Mouse (Mus musculus) liver, adult 2 months (tissue): ENCODE data around the gene Icmt. TPM values are rescaled to one million over a fixed set of nuclear protein-coding genes. Genes with fewer than 3 reads are reported as not detected.
A peak's percentile ranks its signal among the peaks of the same experiment; 100 is the strongest.

Experiments
- DNase-seq: peaks from one replicate; pipeline ENCODE4 v3.0.0-alpha.2; 2011; ENCODE audit warnings: low read depth, low spot score; ENCODE audit errors: extremely low read depth
- H3K27ac ChIP-seq: fragments of 200-500 bp; replicated peaks from 2 replicates; pipeline ENCODE4 v1.5.1; 2012; ENCODE audit warnings: low read depth, mild to moderate bottlenecking, control low read depth, inconsistent platforms, low read length; ENCODE audit not compliant: insufficient read depth
- H3K27me3 ChIP-seq: fragments of 200-500 bp; 2 replicates; pipeline ENCODE4 v1.6.1; 2012; ENCODE audit warnings: mild to moderate bottlenecking, moderate library complexity, low read length, inconsistent platforms; ENCODE audit not compliant: control insufficient read depth, insufficient read depth
- H3K36me3 ChIP-seq: fragments of 200-500 bp; 2 replicates; pipeline ENCODE4 v1.6.1; 2012; ENCODE audit warnings: low read length, inconsistent platforms; ENCODE audit not compliant: control insufficient read depth, insufficient read depth
- H3K4me1 ChIP-seq: fragments of 200-500 bp; 2 replicates; pipeline ENCODE4 v1.6.1; 2011; ENCODE audit warnings: low read length; ENCODE audit not compliant: control insufficient read depth, insufficient read depth
- H3K4me3 ChIP-seq: fragments of 200-500 bp; 2 replicates; pipeline ENCODE4 v1.5.1; 2011; ENCODE audit warnings: low read depth, mild to moderate bottlenecking, control low read depth, low read length, moderate library complexity; ENCODE audit not compliant: insufficient read depth
- H3K79me2 ChIP-seq: fragments of 200-500 bp; 2 replicates; pipeline ENCODE4 v1.6.1; 2012; ENCODE audit warnings: inconsistent platforms, mild to moderate bottlenecking, low read length, moderate library complexity; ENCODE audit not compliant: control insufficient read depth, insufficient read depth
- H3K9ac ChIP-seq: fragments of 200-500 bp; 2 replicates; pipeline ENCODE4 v1.6.1; 2012; ENCODE audit warnings: low read depth, mild to moderate bottlenecking, control low read depth, inconsistent platforms, low read length
- CTCF ChIP-seq: fragments of 200-500 bp; IDR thresholded peaks from 2 replicates; pipeline ENCODE4 v1.5.1; 2011; ENCODE audit warnings: low read depth, low read length, control low read depth
- POLR2A ChIP-seq: fragments of 200-500 bp; IDR thresholded peaks from 2 replicates; pipeline ENCODE4 v1.6.1; 2011; ENCODE audit warnings: low read length, control low read depth; ENCODE audit not compliant: insufficient read depth; ENCODE audit errors: extremely low read depth
- WGBS: fragments of 180-500 bp; shearing (Covaris S2); methylation state at CpG from one replicate; pipeline ENCODE4 v1.1.7; 2018; 5-methylcytosine and 5-hydroxymethylcytosine counted together
- polyA plus RNA-seq: library from polyadenylated mRNA; depleted of rRNA; stranded (reverse); fragments of >200 nt; gene quantifications from 2 replicates; pipeline ENCODE4 v1.2.3, GENCODE M21; 2012
- total RNA-seq: library from RNA; depleted of rRNA; stranded (reverse); fragments of >200 nt; gene quantifications from 2 replicates; pipeline ENCODE4 v1.2.3, GENCODE M21; 2014

Icmt gene
- total and polyA plus RNA-seq, 2 experiments: 13.2 to 16.5 TPM

DNA sequence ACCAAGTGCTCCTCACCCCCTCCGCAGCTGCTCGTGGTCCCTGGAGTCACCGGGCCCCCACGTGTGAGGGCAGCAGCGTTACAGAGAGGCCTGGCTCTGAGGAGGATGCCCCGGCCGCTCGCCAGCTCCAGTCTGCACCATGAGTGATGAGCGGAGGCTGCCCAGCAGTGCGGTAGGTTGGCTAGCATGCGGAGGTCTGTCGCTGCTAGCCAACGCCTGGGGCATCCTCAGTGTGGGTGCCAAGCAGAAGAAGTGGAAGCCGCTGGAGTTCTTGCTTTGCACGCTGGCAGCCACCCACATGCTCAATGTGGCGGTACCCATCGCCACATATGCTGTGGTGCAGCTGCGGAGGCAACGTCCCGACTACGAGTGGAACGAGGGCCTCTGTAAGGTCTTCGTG lies 18.0 kb upstream of the Icmt start:
- Histone ChIP-seq H3K4me3 (no peak overlapping the region), H3K79me2 (no peaks in the 10 kb centered on the region), H3K9ac (no peak overlapping the region), H3K27ac (no peak overlapping the region), H3K4me1 (no peaks in the 10 kb centered on the region; the same call in 1 of the 2 replicates), H3K27me3 (peaks cover 12% of the 10 kb centered on the region), H3K36me3 (no peaks in the 10 kb centered on the region)
- TF ChIP-seq CTCF: no peak
- DNase-seq: no peak
- WGBS: 88% methylated on average over 23 of the region's 23 CpGs

DNA sequence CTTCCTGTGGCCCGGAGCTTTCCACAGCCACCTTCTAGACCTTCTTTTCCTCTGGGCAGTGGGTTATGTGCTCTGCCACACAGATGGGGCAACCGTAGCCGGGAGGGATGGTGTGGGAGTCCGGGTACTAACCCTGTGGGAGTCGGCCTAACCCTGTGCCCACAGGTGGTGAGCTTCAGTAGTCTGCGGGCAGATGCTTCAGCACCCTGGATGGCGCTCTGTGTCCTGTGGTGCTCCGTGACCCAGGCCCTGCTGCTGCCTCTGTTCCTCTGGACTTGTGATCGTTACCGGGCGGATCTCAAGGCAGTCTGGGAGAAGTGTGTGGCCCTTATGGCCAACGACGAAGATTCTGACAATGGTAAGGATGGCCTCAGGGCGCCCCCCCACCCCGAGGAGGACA lies 15.4 kb upstream of the Icmt start:
- TF ChIP-seq CTCF: no peak
- no peak for TF ChIP-seq POLR2A

DNA sequence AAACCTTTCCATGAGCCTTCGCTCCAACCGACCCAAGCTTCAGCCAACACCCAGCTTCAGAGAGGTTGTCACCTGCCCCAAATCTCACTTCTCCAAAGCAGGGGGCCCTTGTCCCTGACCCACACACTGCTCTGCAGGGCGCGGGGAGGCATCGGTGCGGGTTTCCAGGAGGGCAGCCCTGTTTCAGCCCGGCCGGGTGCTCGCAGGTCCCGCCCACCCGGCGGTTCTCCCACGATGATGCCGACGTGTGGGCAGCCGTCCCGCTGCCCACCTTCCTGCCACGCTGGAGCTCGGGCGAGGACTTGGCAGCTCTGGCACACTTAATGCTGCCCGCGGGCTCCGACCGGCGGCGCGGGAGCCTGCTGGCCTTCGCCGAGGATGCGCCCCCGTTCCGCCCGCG lies 14.3 kb upstream of the Icmt start:
- Histone ChIP-seq H3K27ac (no peak overlapping the region), H3K4me1 (no peaks in the 10 kb centered on the region; the same call in 1 of the 2 replicates), H3K36me3 (no peaks in the 10 kb centered on the region), H3K4me3 (no peak overlapping the region; the same call in 1 of the 2 replicates), H3K79me2 (no peaks in the 10 kb centered on the region), H3K9ac (no peak overlapping the region), H3K27me3 (peaks cover 25% of the 10 kb centered on the region)
- 24% methylated on average over 34 of the region's 34 CpGs for whole genome bisulfite sequencing
- TF ChIP-seq CTCF (no peak), POLR2A (no peak)
- DNase-seq: no peak

More for the DNA sequence above, 15.4 kb upstream of the Icmt start:
- peaks cover 18% of the 10 kb centered on the region for H3K27me3 ChIP-seq
- 61% methylated on average over 15 of the region's 15 CpGs for WGBS
- no peaks in the 10 kb centered on the region for H3K36me3 ChIP-seq
- H3K4me1 ChIP-seq: no peaks in the 10 kb centered on the region; the same call in 1 of the 2 replicates
- H3K4me3 ChIP-seq: no peak overlapping the region
- no peaks in the 10 kb centered on the region for H3K79me2 ChIP-seq
- no peak overlapping the region for H3K27ac ChIP-seq
- DNase-seq: no peak
- H3K9ac ChIP-seq: no peak overlapping the region

DNA sequence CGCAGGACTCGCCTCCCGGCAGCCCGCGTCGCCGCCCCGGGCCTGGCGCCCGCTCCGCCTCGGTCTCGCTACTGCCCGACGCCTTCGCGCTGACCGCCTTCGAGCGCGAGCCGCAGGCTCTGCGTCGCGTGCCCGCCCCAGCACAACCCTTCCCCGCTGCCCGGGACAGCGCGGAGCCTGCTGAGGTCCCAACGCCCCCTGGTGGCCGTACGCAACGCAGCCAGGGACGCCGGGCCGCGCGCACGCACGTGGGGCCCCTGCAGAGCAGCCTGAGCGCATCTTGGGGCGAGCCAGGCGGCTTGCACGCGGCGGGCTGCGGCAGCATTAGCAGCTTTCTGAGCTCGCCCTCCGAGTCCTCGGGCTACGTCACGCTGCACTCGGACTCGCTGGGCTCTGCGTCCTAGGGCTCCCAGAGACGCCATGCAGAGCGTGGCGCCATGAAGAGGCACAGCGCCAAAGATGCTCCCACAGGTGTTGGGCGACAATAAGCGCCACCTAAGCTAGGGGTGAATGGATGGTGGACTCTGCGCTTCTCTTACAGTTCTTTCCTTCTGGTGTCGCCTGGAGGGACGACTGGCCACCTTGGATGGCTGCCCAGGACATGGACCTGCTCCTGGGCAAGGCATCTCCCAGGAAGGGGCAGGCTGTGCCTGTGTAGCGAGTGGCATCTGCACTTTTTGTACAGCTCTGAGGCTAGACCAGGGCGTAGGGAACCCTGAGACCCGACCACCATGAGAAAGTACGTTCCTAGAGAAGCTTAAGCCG lies 13.7 kb upstream of the Icmt start:
- no peak overlapping the region for H3K27ac ChIP-seq
- no peaks in the 10 kb centered on the region for H3K36me3 ChIP-seq
- peaks cover 25% of the 10 kb centered on the region for H3K27me3 ChIP-seq
- TF ChIP-seq CTCF (peak; percentile 85), POLR2A (no peak)
- DNase-seq: peak; percentile 30
- H3K4me1 ChIP-seq: no peaks in the 10 kb centered on the region; the same call in 1 of the 2 replicates
- H3K79me2 ChIP-seq: no peaks in the 10 kb centered on the region
- peak overlapping the region; percentile 32; the same call in 1 of the 2 replicates for H3K9ac ChIP-seq
- H3K4me3 ChIP-seq: peak overlapping the region; percentile 18; the same call in 1 of the 2 replicates
- WGBS: 7% methylated on average over 69 of the region's 70 CpGs

GRCm38 (mm10) chr4:152285505-152285904 lies 11.5 kb upstream of the Icmt start:
- DNase-seq: peak; percentile 55
- H3K27ac ChIP-seq: no peak overlapping the region
- no peaks in the 10 kb centered on the region; the same call in 1 of the 2 replicates for H3K4me1 ChIP-seq
- peaks cover 30% of the 10 kb centered on the region for H3K27me3 ChIP-seq
- no peaks in the 10 kb centered on the region for H3K36me3 ChIP-seq
- WGBS: 2% methylated on average over 10 of the region's 10 CpGs
- TF ChIP-seq CTCF (peak; percentile 80), POLR2A (no peak)
- H3K4me3 ChIP-seq: no peak overlapping the region
- H3K79me2 ChIP-seq: no peaks in the 10 kb centered on the region
- no peak overlapping the region for H3K9ac ChIP-seq

- Histone ChIP-seq H3K9ac (no peak overlapping the region), H3K36me3 (no peaks in the 10 kb centered on the region), H3K79me2 (no peaks in the 10 kb centered on the region), H3K27ac (no peak overlapping the region), H3K4me3 (no peak overlapping the region), H3K4me1 (no peaks in the 10 kb centered on the region; the same call in 1 of the 2 replicates), H3K27me3 (peaks cover 35% of the 10 kb centered on the region)
- TF ChIP-seq CTCF: no peak
- TF ChIP-seq POLR2A: no peak
- WGBS: 12% methylated on average over 32 of the region's 32 CpGs
- no peak for DNase-seq
These were observed 10.8 kb upstream of the Icmt start for GRCm38 (mm10) chr4:152286183-152286582.
